Mouse (Mus musculus): Measurements from ENCODE around the gene Slc28a2.
"Not testable (repeated sequence)": the region's sequence is repeated elsewhere in the genome, so short reads cannot be mapped to it uniquely, and the experiment has no call there.

Slc28a2 gene

DNA sequence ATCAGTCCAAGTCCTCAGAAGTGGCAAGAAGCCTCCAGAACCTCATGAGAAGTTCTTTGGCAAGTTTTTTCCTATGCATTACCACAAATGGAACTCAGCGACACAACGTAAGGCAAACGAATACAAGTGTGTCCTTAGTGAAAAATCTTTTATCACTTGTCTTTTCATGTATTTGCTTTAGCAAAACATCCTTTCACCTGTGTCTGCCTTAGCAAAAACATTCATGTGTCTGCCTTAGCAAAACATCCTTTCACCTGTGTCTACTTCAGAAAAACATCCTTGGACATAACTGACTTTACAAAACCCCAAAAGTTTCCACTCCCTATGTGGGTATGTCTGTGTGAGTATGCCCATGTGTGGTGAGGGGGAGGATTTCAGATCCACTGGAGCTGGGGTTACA lies 42.9 kb downstream of the Slc28a2 start:
- DNase-seq, result no peak

DNA sequence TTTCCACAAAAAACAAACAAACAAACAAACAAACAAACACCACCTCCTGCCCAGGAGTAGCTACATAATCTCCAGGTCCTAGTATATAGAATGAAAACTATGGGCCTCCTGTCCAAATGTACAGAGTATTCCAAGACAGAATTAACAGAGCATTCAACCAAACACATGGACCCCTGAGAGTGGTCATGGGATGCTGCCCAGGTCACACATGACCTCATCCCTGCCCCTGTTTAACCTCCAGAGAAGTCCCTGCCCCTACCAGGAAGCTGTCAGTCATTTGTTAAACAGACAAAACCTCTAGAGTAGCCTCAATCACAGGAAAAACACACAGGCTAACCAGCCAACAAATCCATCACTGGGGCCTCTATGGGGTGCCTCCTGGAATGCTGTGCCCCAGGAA lies 50.3 kb downstream of the Slc28a2 start:
- DNase-seq, result no peak

DNA sequence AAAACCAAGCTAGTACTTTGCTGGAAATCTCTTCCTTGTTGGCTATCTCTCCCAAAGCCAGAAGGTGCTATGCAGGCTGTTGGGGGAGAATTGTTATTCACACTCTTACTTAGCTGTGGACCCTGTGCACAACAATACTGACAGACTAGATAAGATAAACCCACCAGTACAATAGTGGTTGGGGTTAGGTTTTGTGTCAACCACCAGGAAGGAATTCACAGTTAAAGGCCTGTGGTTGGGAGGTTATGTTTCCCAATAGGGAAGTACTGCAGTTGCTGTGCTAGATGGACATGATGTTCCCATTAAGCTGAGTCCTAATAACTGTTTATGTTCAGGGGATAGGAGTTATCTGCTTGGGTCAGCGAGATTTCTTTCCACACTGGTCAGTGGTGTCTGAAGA lies 57.5 kb downstream of the Slc28a2 start:
- not testable (repeated sequence) for DNase-seq

DNA sequence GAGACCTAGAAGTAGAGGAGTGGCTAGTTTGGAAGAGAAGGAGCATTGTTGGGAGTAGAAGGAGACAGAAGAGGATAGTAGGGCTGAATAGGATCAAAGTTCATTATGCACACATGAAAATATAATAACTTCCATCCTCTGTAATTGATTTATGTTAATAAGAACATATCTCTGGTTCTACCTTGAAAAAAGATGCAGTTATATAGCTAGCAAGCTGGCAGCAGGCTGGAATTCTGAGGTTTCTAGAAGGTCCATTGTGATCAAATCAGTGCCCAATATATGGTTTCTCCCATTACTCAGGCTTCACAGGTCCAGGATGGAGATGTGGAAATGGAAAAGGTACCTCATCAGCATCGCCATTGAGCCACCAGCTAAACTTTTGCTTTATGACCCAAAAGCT lies 58.4 kb downstream of the Slc28a2 start, which contains the start of gene Gm14085:
Gene Gm14085 (plus strand): TSS at position 301 of the 400 bp plus-strand sequence.
- no peak for DNase-seq

DNA sequence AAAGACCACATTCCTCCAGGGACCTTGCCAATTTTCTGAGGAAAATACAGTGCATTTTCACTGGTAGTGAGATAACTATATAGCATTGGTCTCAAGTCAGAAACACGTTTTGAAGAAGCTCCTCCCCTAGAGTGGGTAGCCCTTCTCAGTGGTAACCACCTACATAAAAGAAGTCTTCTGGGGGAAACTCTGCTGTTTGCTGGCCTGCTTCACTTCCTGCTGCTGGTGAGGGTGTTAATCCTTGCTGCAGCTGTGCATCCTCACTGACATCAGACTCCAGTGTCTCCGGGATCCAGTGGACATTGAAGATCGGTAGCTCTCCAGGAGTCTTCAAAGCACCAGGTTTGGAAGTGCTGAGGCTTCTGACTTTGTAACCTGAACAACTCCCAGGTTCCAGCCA lies 59.4 kb downstream of the Slc28a2 start:
- DNase-seq, result not testable (repeated sequence)

DNA sequence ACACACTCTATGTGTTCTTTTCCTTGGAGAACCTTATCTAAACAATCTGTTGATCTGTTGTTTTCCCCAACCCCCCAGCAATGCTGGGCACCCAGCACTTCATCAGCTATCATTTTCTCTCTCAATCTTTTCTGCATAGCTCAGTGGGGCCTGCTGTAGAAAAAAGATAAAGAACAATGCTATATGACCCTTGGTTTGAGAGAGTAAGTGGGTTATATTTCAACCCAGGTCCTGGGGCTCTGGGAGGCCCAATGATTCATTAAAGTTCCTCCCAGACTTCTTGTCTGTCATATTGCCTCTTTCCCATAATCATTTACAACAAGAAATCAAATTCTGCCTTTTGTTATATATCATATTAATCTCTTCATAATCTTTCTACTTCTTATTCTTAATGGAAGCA lies 59.8 kb downstream of the Slc28a2 start:
- DNase-seq, result not testable (repeated sequence)

DNA sequence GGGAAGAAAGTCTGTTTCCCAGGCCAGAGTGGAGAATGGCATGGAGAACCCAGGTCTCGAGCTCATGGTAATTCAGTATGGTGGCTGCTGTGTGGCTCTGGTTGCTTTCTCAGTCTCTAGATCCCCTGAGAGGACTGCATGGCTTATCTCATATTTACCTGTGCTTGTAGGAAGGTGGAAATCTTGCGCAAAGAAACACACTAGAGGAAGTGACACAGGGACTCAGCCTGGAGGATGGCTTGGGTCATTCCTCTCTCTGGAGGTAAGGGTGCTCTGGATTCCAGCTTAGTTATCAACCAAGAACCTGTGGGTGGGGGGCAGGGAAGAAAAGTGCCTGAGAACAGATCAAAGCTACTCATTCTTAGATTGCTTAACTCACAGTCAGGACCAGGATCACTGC lies 60.4 kb downstream of the Slc28a2 start:
- no peak for DNase-seq

All from cerebellum, adult 11 months (tissue).